10 mouse cellular contexts compared by ENCODE assay signal in genomic region chr6:145499574-145500546, GRCm38 (mm10).
DNase-seq lines count a peak whose midpoint lies in the region; ATAC-seq and TF ChIP-seq lines count a peak whose summit lies in the region.
"Had no signal": no experiment of that assay in that cellular context is flagged by ENCODE, and none has a peak within 500 bp of the region (broad histone marks: within the 10 kb centered on the region; RNA-seq: fewer than 3 reads in every experiment).

No protein-coding gene starts in this region.

- H3K9ac ChIP-seq in kidney, embryonic 15.5 days, result no peak overlapping the region
- H3K9ac ChIP-seq in liver, embryonic 14.5 days (replicated peaks), result no peak overlapping the region

- TF ChIP-seq CTCF in liver, embryonic 14.5 days (IDR thresholded peaks at IDR 0.05; ENCODE audit: low read depth), result no peak

- peaks cover 14% of the 10 kb centered on the region for H3K4me1 ChIP-seq in kidney, embryonic 15.5 days
- H3K4me1 ChIP-seq in liver, embryonic 14.5 days (replicated peaks; ENCODE audit: control insufficient read depth in 2 of 2, insufficient read depth in 2 of 2, low read length in 1 of 2), result 0 out of 4 replicates have a peak, but pooled peaks cover 0 to 5% of the 10 kb centered on the region in 2 experiments

- peak; percentile 14 to 24 for DNase-seq in urinary bladder, postnatal 36 days (ENCODE audit: low spot score in 2 of 2)
- DNase-seq in urinary bladder, postnatal 10 days (ENCODE audit: low spot score), result no peak
- DNase-seq in liver, embryonic 14.5 days (ENCODE audit: low read depth in 3 of 3, low spot score in 3 of 3), result no peak
- DNase-seq in yolk sac, embryonic 10.5 days (ENCODE audit: low spot score), result peak; percentile 26
- no peak for DNase-seq in embryo, embryonic 10 days (ENCODE audit: low spot score)
- no peak for DNase-seq in right cerebral cortex, postnatal 4 days
- no peak for DNase-seq in cerebellum, postnatal 25 days
- DNase-seq: heart, adult 18-20 months had no signal

- H3K9me3 ChIP-seq in kidney, embryonic 15.5 days (replicated peaks), result no peaks in the 10 kb centered on the region; the same call in 1 of the 2 replicates
- H3K9me3 ChIP-seq in liver, embryonic 14.5 days (ENCODE audit: control insufficient read depth, low read length), result no peaks in the 10 kb centered on the region

- no peaks in the 10 kb centered on the region for H3K27me3 ChIP-seq in kidney, embryonic 15.5 days
- no peaks in the 10 kb centered on the region for H3K27me3 ChIP-seq in liver, embryonic 14.5 days (ENCODE audit: control insufficient read depth, insufficient read depth, low read length)

- TF ChIP-seq EP300 in liver, embryonic 14.5 days (IDR thresholded peaks at IDR 0.05; ENCODE audit: low read depth), result no peak

- WGBS in kidney, embryonic 15.5 days, result 49% methylated on average over 19 of the region's 19 CpGs
- whole genome bisulfite sequencing in liver, embryonic 14.5 days (ENCODE audit: insufficient replicate concordance), result 62% methylated on average over 19 of the region's 19 CpGs

- H3K36me3 ChIP-seq in kidney, embryonic 15.5 days, result 0 out of 2 replicates have a peak, but pooled peaks cover 3% of the 10 kb centered on the region
- H3K36me3 ChIP-seq in liver, embryonic 14.5 days (replicated peaks; ENCODE audit: control insufficient read depth, insufficient read depth, low read depth), result no peaks in the 10 kb centered on the region

- H3K4me3 ChIP-seq in kidney, embryonic 15.5 days (replicated peaks), result no peak overlapping the region
- no peak overlapping the region for H3K4me3 ChIP-seq in liver, embryonic 14.5 days (ENCODE audit: insufficient read depth in 1 of 2, low read depth in 2 of 2, low read length in 2 of 2)

- peak; percentile 52 for ATAC-seq in kidney, embryonic 15.5 days (replicated peaks; ENCODE audit: low FRiP score)
- peak; percentile 62; the same call in 1 of the 2 replicates for ATAC-seq in liver, embryonic 14.5 days (ENCODE audit: insufficient read depth)

- H3K27ac ChIP-seq in kidney, embryonic 15.5 days, result peak overlapping the region; percentile 38; the same call in 1 of the 2 replicates
- H3K27ac ChIP-seq in liver, embryonic 14.5 days, result no peak overlapping the region
- H3K27ac ChIP-seq: macrophage had no signal

- H3K4me2 ChIP-seq in kidney, embryonic 15.5 days, result no peak overlapping the region
- no peak overlapping the region for H3K4me2 ChIP-seq in liver, embryonic 14.5 days (ENCODE audit: low read depth)

Comparison
In these comparisons a context has a peak if more than half of its experiments do, and no peak if none do; other contexts are left out.
1. DNase-seq: peak in urinary bladder, postnatal 36 days (2 of 2) and yolk sac, embryonic 10.5 days (single experiment); none in urinary bladder, postnatal 10 days (single experiment), liver, embryonic 14.5 days (0 of 3), embryo, embryonic 10 days (single experiment), right cerebral cortex, postnatal 4 days (single experiment) and cerebellum, postnatal 25 days (0 of 2).